Mouse (Mus musculus): ENCODE measurements at regions not wholly inside any gene's neighbourhood (a gene's known extent, or its start where the extent isn't known, plus 50 kb on each side); places are given as distances from the start of the nearest gene placed in this dataset.

- DNase-seq = no peak
Observed at GRCm38 (mm10) chr4:9002380-9002779, 763.5 kb upstream of the Car8 start.

- no peak for DNase-seq
Observed at GRCm38 (mm10) chr4:8998606-8999005, 759.8 kb upstream of the Car8 start.

GRCm38 (mm10) chr4:8992171-8992570 is 753.3 kb upstream of the Car8 start:
- DNase-seq = no peak

GRCm38 (mm10) chr4:8990551-8990950 is 751.7 kb upstream of the Car8 start:
- no peak for DNase-seq

DNA sequence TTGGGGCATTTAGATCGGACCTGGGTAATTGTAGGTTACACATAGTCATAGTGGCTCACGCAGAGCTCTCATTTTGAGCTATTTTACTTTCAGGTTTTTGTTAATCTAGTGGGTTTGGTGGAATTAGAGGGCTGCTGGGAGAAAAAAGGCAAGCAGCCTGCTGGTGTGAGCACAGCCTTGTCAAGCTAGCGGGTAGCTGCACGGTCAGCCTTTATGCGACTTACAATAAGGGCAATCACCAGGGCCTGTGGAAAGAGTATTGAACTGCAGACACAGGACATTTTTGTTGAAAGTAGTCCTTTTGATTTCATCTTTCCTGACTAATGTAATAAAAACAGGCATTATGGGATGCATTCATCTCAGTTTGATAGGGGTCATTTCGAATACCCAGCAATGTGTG is 750.8 kb upstream of the Car8 start:
- DNase-seq = no peak

GRCm38 (mm10) chr4:8989110-8989509 is 750.3 kb upstream of the Car8 start:
- DNase-seq = no peak

DNA sequence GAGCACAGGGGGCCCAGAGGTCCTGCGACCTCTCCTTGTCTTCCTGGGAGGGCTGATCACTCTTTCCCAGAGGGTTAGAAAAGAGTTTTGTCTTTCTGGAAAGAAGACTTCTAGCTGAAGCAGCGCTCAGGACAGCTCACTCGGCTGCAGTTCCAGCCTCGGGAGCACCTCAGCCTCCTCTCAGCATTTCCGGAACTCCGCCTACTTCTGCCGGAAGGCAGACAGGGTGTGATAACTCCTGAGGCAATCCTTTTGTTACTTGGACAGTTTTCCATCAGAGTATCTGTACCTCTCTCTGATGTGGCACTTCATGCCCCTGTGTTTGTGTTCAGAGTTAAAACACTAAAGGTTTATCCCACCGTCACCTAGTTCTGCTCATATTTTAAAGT is 749.5 kb upstream of the Car8 start:
- no peak for DNase-seq

GRCm38 (mm10) chr4:8987544-8988344 is 748.9 kb upstream of the Car8 start:
- DNase-seq = no peak

- no peak for DNase-seq
Observed at GRCm38 (mm10) chr4:8986394-8987091, 747.7 kb upstream of the Car8 start.

- DNase-seq = no peak
Observed at GRCm38 (mm10) chr4:8984059-8984606, 745.3 kb upstream of the Car8 start.

- DNase-seq = no peak
Observed at GRCm38 (mm10) chr4:8978949-8979348, 740.1 kb upstream of the Car8 start.

DNA sequence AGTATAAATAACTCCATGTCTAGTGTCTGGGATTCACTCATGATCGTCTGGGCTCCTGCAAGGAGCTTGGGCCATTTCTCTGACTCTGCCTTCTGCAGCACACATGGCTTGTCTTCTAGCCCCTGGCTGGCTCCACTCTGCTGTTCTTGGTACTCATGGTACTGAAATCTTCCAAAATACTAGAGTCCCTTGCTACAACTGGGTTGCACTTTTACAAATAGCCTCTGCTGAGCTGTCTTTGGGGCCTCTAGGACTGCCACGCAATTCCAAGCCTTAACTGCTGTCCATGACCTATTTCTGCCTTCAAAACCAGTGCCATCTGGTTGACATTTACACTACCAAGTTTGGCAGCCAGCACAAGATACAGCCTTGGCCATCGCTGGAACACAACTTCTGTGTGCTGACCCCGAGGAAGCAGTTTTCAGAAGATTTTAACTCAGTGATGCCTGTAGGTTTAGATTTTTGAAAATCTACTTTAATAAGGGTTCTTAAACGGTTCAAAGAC is 731.2 kb upstream of the Car8 start:
- peak; percentile 67 for DNase-seq

DNA sequence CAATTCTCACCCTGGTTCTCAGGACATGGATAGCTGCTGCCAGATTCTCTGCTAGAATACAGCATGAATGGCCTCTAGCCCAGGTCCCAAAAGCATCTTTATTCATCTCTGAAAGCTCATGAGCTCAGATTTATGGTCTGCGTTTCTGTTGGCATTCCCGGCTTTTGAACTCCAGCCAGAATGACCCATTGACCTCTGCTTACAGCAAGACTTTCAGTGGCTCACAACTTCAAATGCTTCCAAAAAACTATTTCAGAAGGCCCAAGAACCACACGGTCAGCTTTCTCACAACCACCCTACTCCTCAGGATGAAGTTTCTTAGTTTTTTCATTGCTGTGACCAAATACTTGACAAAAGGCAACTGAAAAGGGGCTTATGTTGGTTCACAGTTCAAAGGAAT is 729.9 kb upstream of the Car8 start:
- DNase-seq = peak; percentile 87

DNA sequence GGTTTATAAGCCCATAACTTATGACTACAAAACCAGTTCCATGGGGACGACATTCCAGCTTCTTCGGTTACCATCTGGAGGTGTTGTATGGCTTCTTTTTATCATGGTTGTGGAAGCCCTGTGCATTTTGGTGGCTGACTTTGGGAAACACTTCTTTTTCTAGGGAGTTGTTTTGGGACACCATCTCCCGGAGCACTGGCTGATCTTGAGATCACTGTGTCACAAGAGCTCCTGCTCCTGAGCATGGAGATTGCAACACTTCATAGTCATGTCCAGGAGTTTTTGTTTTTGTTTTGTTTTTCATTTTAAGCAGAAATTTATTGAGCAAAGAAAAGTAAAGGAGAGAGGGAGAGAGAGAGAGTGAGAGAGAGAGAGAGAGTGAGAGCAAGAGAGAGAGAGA is 729.1 kb upstream of the Car8 start:
- DNase-seq = no peak

DNA sequence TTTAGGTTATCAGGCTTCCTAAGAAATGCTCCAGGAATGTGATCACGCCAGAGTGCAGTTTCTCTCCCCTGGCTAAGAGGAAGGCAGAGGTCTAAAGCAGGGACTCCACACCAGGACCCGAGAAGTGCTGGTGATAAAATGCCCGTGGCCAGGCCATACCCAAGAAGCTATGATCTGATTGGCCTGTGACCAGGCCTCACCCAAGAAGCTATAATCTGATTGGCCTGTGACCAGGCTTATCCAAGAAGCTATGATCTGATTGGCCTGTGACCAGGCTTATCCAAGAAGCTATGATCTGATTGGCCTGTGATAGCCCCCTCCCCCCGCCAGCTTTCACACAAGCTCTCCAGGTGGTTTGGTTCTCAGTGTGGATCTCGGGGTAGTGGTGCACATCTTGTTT is 726.7 kb upstream of the Car8 start:
- no peak for DNase-seq

GRCm38 (mm10) chr4:8962959-8963572 is 724.2 kb upstream of the Car8 start:
- no peak for DNase-seq

DNA sequence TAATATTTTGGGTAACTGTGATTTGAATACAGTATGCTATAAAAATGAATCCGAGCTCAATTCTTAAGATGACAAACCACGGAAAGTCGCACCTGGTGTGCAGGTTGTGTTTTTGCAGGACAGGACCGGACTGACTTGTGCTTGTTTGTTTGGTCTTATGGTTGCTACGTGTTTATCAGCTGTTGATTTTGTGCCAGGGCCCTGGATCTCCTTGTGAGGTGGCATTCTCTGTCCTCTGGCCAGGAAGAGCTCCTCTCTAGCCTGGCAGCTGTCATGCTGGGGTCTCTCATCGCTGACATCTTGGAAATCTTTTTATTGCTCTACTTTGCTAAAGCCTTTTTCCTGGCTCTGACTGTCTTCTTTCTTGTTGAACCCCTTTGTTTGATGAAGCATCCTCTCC is 723.0 kb upstream of the Car8 start:
- DNase-seq = no peak

DNA sequence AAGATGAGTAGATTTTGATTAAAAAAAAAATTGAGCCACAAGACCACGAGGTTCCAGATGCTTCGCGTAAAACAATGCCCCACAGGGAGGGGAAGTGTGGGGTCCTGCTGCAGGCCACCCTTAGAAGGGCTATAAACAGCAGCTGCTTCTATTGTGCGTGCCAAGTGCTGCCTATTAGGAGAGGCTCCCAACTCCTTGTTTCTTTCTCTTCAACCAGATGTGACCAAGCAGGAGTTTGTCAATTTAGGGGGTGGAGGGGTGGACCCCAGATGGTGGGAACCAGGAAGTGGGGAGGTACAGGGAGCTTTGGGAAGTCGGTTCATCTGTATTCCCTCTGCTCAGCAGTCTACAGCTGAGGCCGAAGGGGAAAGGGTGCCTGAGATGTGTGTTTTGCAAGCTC is 718.9 kb upstream of the Car8 start:
- no peak for DNase-seq

GRCm38 (mm10) chr4:8957023-8957343 is 718.1 kb upstream of the Car8 start:
- no peak for DNase-seq

- DNase-seq = no peak
Observed at GRCm38 (mm10) chr4:8956312-8957022, 717.6 kb upstream of the Car8 start.

- DNase-seq = peak; percentile 36
Observed at GRCm38 (mm10) chr4:8955306-8955705, 716.5 kb upstream of the Car8 start.

DNA sequence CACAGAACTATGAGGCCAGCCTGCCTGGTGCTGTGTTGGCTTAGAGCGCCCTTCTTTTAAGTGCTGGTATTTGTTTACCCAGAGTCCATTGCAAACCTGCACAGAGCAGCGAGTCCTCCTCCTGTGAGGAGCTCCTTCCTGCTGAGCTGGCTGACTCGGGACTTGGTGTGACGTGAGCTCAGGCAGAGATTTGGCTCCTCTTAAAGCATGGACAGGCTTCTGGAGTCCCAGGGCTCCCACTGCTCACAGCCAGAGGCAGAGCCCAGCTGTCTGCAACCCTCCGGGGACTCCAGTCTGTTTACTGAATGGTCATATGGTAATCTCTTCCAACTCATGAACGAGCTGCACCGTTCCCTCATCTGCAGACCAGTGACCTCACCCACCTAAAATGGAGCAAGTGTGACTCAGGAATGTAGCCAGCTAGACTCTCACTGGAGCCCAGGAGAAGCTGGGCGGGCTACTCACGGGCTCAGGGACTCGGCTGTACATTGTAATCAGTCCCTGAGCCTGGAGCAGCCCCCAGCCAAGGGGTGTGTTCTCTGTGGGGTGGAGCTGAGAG is 715.6 kb upstream of the Car8 start:
- peak; percentile 69 for DNase-seq
